22 mouse cellular contexts compared by ENCODE assay signal in genomic region chr19:60955131-60955530, GRCm38 (mm10).
A peak's percentile ranks its signal among the peaks of the same experiment; 100 is the strongest.
DNase-seq lines count a peak whose midpoint lies in the region; ATAC-seq lines count a peak whose summit lies in the region.
"Had no signal": no experiment of that assay in that cellular context is flagged by ENCODE, and none has a peak within 500 bp of the region (broad histone marks: within the 10 kb centered on the region; RNA-seq: fewer than 3 reads in every experiment).

No protein-coding gene starts in this region.

- no peak overlapping the region for H3K4me3 ChIP-seq in midbrain, embryonic 13.5 days (replicated peaks)
- H3K4me3 ChIP-seq: embryonic facial prominence, embryonic 15.5 days; erythroblast, embryonic 14.5 days; forebrain, embryonic 10.5 days; heart, embryonic 10.5 days; hindbrain, embryonic 13.5 days had no signal

- no peak overlapping the region for H3K4me2 ChIP-seq in midbrain, embryonic 13.5 days (replicated peaks)
- H3K4me2 ChIP-seq: embryonic facial prominence, embryonic 15.5 days; hindbrain, embryonic 13.5 days had no signal

- H3K4me1 ChIP-seq in midbrain, embryonic 13.5 days (replicated peaks): no peaks in the 10 kb centered on the region
- H3K4me1 ChIP-seq: hindbrain, embryonic 13.5 days had no signal

- H3K9me3 ChIP-seq in midbrain, embryonic 13.5 days: no peaks in the 10 kb centered on the region
- H3K9me3 ChIP-seq: embryonic facial prominence, embryonic 15.5 days; forebrain, embryonic 10.5 days; heart, embryonic 10.5 days; hindbrain, embryonic 13.5 days had no signal

- no peak for ATAC-seq in midbrain, embryonic 13.5 days
- ATAC-seq: activated CD4-positive, CD25-positive, alpha-beta regulatory T cell, adult 4 months; forebrain, embryonic 14.5 days; intestine, embryonic 16.5 days; Patski had no signal

- H3K9ac ChIP-seq in midbrain, embryonic 13.5 days (replicated peaks): no peak overlapping the region
- H3K9ac ChIP-seq: embryonic facial prominence, embryonic 15.5 days; hindbrain, embryonic 13.5 days had no signal

- WGBS in midbrain, embryonic 13.5 days: 80% methylated on average over 2 of the region's 2 CpGs

- no peaks in the 10 kb centered on the region for H3K27me3 ChIP-seq in midbrain, embryonic 13.5 days
- H3K27me3 ChIP-seq: CH12.LX; embryonic facial prominence, embryonic 15.5 days; hindbrain, embryonic 13.5 days; Patski had no signal

- DNase-seq in brain, adult 2 months (ENCODE audit: low read depth, low spot score): peak; percentile 90
- DNase-seq in cerebellum, adult 11-12 months: peak; percentile 81
- DNase-seq in cerebellum, adult 9-10 months: peak; percentile 87
- peak; percentile 62 to 65 for DNase-seq in cerebellum, postnatal 25 days
- no peak for DNase-seq in adrenal gland, adult 8-10 months
- DNase-seq in thymus, postnatal 36 days: no peak
- DNase-seq: adrenal gland, postnatal 25 days; embryo, embryonic 11 days; gastrocnemius, postnatal 36 days; heart, postnatal 14 days; kidney, adult 2 months had no signal

- H3K36me3 ChIP-seq in midbrain, embryonic 13.5 days: no peaks in the 10 kb centered on the region
- H3K36me3 ChIP-seq: embryonic facial prominence, embryonic 15.5 days; forebrain, embryonic 10.5 days; heart, embryonic 10.5 days; hindbrain, embryonic 13.5 days had no signal

- no peak overlapping the region for H3K27ac ChIP-seq in midbrain, embryonic 13.5 days
- H3K27ac ChIP-seq: embryonic facial prominence, embryonic 15.5 days; forebrain, embryonic 10.5 days; heart, embryonic 10.5 days; hindbrain, embryonic 13.5 days had no signal

Comparison
In these comparisons a context has a peak if more than half of its experiments do, and no peak if none do; other contexts are left out.
1. DNase-seq: peak in brain, adult 2 months (single experiment), cerebellum, adult 11-12 months (single experiment), cerebellum, adult 9-10 months (single experiment) and cerebellum, postnatal 25 days (2 of 2); none in adrenal gland, adult 8-10 months (single experiment) and thymus, postnatal 36 days (0 of 2).